Mouse (Mus musculus) c-Kit-negative CD71-positive TER-119-positive erythroid progenitor cells, embryonic 14.5 days (primary cell): ENCODE measurements at regions not wholly inside any gene's neighbourhood (a gene's known extent, or its start where the extent isn't known, plus 50 kb on each side); places are given as distances from the start of the nearest gene placed in this dataset.
"Not testable (repeated sequence)": the region's sequence is repeated elsewhere in the genome, so short reads cannot be mapped to it uniquely, and the experiment has no call there.

Source experiments
- DNase-seq: peaks from one replicate; pipeline ENCODE4 v3.0.0-alpha.2; 2013; ENCODE audit warnings: low read depth, low spot score

- no peak for DNase-seq
Observed at GRCm38 (mm10) chr13:50092537-50092936, 157.6 kb downstream of the Gm906 start.

- no peak for DNase-seq
Observed at GRCm38 (mm10) chr13:50064841-50065240, 185.3 kb downstream of the Gm906 start.

GRCm38 (mm10) chr13:50064365-50064764 is 185.7 kb downstream of the Gm906 start:
- DNase-seq, result not testable (repeated sequence)

- not testable (repeated sequence) for DNase-seq
Observed at GRCm38 (mm10) chr13:50059676-50060075, 190.4 kb downstream of the Gm906 start.

- not testable (repeated sequence) for DNase-seq
Observed at GRCm38 (mm10) chr13:50059054-50059453, 191.1 kb downstream of the Gm906 start.

- not testable (repeated sequence) for DNase-seq
Observed at GRCm38 (mm10) chr13:50051746-50052145, 198.4 kb downstream of the Gm906 start.

- not testable (repeated sequence) for DNase-seq
Observed at GRCm38 (mm10) chr13:50051110-50051509, 199.0 kb downstream of the Gm906 start.

- peak; percentile 0 for DNase-seq
Observed at GRCm38 (mm10) chr13:50031757-50032156, 218.4 kb downstream of the Gm906 start.

- DNase-seq, result not testable (repeated sequence)
Observed at GRCm38 (mm10) chr13:50007730-50008129, 208.9 kb upstream of the Gm30302 start.

GRCm38 (mm10) chr13:49966072-49966471 is 167.3 kb upstream of the Gm30302 start:
- DNase-seq, result not testable (repeated sequence)

GRCm38 (mm10) chr13:49957993-49958681 is 159.3 kb upstream of the Gm30302 start:
- DNase-seq, result not testable (repeated sequence)

- no peak for DNase-seq
Observed at GRCm38 (mm10) chr13:49915781-49916180, 117.0 kb upstream of the Gm30302 start.
